Mouse (Mus musculus) megakaryocyte, adult 5-6 weeks (primary cell): Measurements from ENCODE around the gene Nol4l. TPM values are rescaled to one million over a fixed set of nuclear protein-coding genes. Genes with fewer than 3 reads are reported as not detected.
"Not testable (repeated sequence)": the region's sequence is repeated elsewhere in the genome, so short reads cannot be mapped to it uniquely, and the experiment has no call there.

Experiments used
- ATAC-seq: 2 replicates; pipeline ENCODE4 v1.8.0; 2016; ENCODE audit warnings: mild to moderate bottlenecking, inconsistent platforms; ENCODE audit not compliant: poor library complexity, severe bottlenecking
- total RNA-seq, 2 experiments: library from RNA; stranded (forward) in 1 of 2; stranded (reverse) in 1 of 2; fragments of 153-499, 151-499 nt in 1 of 2; fragments of 221-1000, 200-1000 nt in 1 of 2; gene quantifications; 2 replicates each; pipeline versions ENCODE4 v1.2.3 to v1.2.4; 2015 to 2017

Nol4l gene
- total RNA-seq, 2 experiments from 2014 or later, result 0.62 to 2.1 TPM

DNA sequence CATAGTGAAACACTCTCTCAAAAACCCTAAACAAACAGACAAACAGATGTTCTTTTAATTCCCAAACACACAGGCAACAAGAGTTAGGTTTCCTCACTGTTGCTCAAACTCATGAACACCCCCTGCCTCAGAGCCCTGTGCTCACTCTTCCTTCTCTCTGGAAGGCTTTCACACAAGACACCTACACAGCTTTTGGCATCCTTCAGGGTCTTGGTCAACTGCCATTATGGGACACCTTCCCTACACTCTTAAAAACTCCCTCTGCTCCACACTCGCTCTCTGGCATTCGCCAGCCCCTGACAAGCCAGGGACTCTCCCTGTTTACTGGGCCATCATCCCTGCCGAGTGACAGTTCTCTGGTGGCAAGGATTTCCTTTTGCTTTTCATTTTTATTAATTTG, 15.8 kb downstream of the Nol4l start:
- no peak for ATAC-seq

DNA sequence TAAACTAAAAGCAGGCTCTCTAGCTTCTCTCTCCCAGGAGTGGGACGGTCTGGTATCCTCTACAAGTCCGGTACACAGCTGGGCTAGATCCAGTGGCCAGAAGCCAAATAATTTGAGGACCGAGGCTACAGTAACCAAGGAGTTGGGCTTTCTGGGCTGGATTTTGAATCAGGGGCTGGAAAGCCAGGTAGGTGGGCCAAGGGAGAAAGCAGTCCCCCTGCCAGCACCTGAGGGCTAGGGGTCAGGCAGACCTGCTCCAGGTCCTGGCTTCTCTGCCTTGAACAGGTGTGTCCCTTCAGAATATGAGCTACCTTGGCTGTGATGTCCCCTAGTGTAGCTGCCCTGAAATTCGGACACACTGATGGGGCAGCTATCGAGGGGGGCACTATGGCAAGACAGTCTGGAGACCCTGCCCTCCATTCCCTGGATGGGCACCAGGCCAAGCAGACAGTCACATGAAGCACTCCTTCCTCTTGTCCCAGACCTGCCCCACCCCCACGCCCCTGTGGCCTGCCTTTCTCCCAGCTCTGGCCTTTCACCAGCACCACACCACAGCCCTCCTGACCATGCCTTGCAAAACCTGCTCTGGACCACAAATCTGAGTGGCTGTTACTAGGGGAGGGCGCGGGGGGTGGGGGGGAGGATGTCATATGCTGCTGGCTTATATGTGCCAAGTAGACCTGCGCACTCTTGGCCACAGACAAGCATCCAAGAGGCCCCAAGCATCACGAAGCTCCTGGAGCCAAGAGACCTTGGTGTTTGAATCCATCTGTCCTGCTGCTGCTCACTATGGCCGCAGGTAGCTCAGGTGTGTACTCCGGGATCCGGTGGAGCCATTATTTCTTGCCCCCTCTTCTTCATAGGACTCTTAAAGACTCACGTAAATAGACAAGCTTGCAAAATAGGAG, 17.1 kb downstream of the Nol4l start:
- ATAC-seq, result no peak

DNA sequence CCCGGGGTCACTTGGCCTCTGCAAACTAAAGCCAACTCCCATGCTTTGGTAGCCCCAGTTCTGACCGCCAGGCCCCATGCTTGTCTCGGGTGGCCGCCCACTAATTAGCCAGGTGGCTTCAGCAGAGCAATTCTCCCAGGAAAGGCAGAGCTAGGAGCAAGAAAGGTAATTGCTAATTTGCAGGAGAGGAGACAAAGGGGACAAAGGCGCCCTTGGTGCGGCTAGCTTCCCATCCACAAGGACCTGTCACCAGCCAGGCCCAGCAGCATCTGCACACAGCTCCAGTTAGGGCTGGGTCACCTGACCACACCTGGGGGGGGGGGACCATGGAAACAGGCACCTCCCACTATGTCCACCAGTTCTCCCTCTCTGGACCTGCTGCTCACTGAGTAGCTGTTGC, 18.2 kb downstream of the Nol4l start:
- ATAC-seq, result no peak

DNA sequence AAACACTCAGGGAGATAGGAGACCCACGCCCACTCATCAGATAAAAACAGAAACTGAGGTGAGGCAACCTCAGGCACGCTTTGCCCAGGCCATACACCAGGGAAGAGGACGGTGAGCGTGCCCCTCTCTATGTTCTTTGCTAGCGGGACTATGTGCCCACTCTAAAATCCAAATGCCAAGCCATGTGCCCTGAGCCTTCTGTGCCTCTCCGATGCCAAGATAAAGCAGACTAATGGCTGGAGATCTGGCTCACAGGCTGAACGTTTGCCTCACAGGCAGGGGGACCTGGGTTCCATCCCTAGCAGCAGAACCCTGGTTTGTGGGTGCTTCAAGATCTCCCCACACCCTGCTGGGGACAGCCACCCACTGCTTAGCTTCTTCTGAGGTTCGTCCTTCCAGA, 19.6 kb downstream of the Nol4l start:
- no peak for ATAC-seq

- ATAC-seq, result no peak
Measured at GRCm38 (mm10) chr2:153509211-153510029, 20.4 kb downstream of the Nol4l start.

DNA sequence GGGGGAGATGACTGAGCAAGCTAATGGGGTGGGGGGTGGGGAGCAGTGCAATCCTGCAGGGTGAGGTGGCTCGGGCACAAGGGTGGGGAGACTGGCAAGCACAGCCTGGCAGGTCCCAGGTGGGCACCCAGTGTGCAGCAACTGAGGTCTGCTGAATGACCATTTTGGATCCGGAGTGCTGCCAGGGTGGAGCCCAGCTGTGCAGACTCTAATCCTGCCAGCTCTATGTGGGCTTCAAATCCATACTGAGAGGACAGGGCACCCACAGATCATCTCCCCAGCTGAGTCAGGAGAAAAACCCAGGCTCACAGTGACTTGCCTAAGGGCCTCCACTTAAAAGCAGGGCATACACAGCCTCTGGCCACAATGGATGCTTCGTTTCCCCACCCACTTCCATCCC, 21.4 kb downstream of the Nol4l start:
- ATAC-seq, result no peak

DNA sequence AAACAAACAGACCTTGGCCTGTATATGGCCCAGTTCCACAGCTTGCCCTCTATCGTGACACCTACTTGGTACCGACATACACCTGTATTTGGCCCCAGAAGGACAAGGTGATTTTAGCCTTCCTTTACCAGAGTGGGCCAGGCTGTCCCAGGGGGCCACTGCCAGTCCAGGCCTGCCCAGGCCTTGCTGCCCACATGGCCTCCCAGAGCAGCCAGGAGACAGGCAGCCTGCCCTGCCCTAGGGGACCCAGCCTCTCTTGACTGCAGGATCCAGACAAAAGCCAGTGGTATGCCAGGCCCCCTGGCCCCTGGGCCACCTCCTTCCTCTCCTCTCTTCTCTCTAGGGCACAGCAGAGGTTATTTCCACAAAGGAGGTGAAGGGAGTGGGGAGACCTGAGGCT, 21.8 kb downstream of the Nol4l start:
- ATAC-seq, result no peak

- 0 out of 2 replicates have a peak, but pooled peaks have one; percentile 24 for ATAC-seq
Measured at GRCm38 (mm10) chr2:153506385-153506784, 23.4 kb downstream of the Nol4l start.

GRCm38 (mm10) chr2:153499154-153499553, 30.6 kb downstream of the Nol4l start:
- no peak for ATAC-seq

DNA sequence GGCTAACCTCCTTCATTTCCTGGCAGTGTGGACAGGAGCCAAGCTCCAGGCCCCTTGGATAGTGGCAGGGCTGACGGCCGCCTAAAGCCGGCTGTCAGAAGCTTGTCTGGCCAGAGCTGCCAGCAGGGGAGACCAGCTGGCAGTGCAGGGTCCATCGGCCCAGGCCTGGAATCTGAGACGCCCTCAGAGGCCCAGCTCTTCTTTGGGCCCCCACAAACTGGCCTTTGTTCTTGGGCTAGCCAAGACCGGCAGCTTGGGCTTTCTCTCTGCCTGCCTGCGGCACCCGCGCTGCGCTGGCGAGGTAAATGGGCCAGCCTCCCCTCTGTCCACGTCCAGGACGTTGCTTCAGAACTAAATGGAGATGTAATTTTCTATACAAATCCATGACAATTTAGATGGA, 32.9 kb downstream of the Nol4l start:
- no peak for ATAC-seq

- ATAC-seq, result peak; percentile 45
Measured at GRCm38 (mm10) chr2:153496301-153496700, 33.5 kb downstream of the Nol4l start.

DNA sequence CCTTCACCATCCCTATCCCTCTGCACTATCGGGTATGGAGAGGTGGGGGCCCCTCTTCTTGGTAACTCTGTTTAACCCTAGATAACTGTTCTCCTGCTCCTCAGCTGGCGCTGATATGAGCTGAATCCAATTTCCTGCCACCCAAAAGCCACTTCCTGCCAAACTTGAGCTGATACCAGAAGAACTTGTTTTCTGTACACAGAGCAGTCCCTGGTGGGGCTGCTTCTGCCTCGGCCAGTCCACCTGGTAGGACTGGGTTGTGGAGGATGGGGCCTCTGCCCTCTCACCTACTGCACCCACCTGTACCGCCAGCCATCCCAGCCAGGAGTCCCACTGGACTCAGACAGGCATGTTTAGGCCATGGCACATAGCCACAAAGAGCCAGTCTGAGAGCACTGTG, 34.0 kb downstream of the Nol4l start:
- no peak for ATAC-seq

DNA sequence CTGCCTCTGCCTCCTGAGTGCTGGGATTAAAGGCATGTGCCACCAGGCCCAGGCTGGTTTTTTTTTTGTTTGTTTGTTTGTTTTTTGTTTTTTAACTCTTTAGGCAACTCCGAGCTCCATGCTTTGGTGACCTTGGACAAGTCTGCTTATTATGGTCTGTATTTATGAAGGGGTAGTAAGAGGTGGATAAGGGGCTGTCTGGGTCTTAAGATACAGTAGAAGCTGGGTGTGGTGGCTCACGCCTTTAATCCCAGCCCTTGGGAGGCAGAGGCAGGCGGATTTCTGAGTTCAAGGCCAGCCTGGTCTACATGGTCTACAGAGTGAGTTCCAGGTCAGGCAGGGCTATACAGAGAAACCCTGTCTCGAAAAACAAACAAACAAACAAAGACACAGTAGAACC, 34.4 kb downstream of the Nol4l start:
- not testable (repeated sequence) for ATAC-seq

GRCm38 (mm10) chr2:153494293-153494811, 35.4 kb downstream of the Nol4l start:
- ATAC-seq, result no peak

GRCm38 (mm10) chr2:153493781-153494292, 35.9 kb downstream of the Nol4l start:
- ATAC-seq, result peak; percentile 32; the same call in 1 of the 2 replicates

- no peak for ATAC-seq
Measured at GRCm38 (mm10) chr2:153493393-153493731, 36.4 kb downstream of the Nol4l start.

GRCm38 (mm10) chr2:153492573-153493392, 37.0 kb downstream of the Nol4l start, which contains the start of gene 4930404H24Rik:
Gene 4930404H24Rik (plus strand): TSS chr2:153492790.
- ATAC-seq, result 0 out of 2 replicates have a peak, but pooled peaks have one; percentile 20

DNA sequence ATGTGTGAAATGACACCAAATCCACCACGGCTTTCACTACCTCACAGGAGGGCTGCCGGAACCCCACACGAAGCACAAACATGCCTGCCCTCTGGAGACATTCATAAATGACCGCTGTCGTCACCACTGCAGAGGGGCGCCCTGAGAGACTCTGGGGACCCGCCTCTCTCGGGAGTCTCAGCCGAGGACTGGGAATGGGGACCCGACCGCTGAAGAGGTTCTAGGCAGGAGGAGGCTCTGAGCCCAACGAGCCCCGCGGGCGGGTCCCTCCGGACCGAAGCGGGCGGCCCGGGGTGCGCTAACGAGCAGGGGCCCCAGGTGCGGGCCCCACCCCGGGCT, 37.6 kb downstream of the Nol4l start:
- no peak for ATAC-seq

DNA sequence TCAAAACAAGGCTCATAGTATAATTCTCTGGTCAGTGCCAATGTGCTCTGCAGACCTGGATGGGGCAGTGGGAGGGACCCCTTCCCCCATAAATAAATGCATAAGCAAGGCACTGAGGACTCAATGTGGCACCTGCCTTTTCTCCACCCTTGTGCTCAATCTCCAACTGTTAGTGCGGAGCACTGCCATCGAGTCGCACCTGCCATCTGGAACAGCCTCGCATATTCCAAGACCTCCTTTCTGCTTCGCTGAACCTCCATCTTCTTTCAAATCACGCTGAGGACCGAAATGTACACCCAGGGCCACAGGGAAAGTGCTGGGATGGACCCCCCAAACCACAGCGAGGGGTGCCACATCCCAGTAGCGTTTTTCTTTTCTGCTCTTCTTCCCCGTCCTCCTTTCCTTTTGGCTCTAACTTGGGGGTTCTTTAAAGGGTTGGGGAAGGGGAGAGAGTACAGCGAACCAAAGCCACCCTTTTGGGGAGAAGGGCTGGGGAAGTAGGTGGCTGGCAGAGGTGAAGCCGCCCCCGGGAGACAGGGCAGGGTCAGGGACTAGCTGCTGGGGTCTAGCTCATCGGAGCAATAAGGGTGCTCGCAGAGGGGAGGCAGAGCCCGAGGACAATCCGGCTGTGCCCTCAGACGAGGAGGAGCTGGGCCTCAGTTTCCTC, 38.1 kb downstream of the Nol4l start:
- ATAC-seq, result no peak

- ATAC-seq, result peak; percentile 34; the same call in 1 of the 2 replicates
Measured at GRCm38 (mm10) chr2:153490940-153491339, 38.8 kb downstream of the Nol4l start.
